ENCODE assay signal across 8 mouse cellular contexts in the genomic region with DNA sequence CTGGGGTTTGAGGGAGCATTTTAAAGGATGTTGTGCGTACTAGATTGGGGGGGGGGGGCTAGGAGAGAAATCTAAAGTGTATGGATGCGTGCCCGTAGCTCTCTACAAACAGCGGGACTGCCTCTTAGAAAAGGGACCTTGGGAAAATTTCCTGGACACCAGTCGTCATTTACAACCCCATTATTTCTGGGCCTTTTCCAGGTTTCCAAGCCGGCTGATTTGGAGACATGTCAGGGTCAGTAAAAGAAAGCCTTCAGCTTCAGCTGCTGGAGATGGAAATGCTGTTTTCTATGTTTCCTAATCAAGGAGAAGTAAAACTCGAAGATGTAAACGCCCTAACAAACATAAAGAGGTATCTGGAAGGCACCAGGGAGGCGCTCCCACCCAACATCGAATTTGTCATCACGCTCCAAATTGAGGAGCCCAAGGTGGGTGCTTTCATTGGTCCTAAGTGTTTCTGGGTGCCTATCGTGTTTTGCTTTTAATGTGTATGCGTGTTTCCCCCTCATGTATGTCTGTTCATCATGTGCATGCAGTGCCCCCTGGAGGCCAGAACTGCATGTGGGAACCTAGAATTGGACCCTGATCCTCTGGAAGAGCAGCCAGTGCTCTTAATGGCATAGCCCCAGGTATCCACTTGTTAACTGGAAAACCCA. TPM values are rescaled to one million over a fixed set of nuclear protein-coding genes. Genes with fewer than 3 reads are reported as not detected.
DNase-seq lines count a peak whose midpoint lies in the region; ATAC-seq and TF ChIP-seq lines count a peak whose summit lies in the region.

No protein-coding gene starts in this region.

- H3K4me3 ChIP-seq in gastrocnemius, adult 2 months, result peak overlapping the region; percentile 83
- H3K4me3 ChIP-seq in hindbrain, postnatal 0 days (ENCODE audit: low read length), result peak overlapping the region; percentile 73
- peak overlapping the region; percentile 43 for H3K4me3 ChIP-seq in macrophage (ENCODE audit: inconsistent target)

- intact Hi-C loops in gastrocnemius, adult 2 months (cut with DNase I), result loop anchor here (5.0 kb wide), 1 partner anchor 105 kb away; the partner anchor contains the start of gene Dop1a

- peak overlapping the region; percentile 70 for H3K9ac ChIP-seq in hindbrain, postnatal 0 days (replicated peaks; ENCODE audit: low read length)

- H3K79me2 ChIP-seq in macrophage (ENCODE audit: inconsistent target), result no peaks in the 10 kb centered on the region; the same call in 1 of the 2 replicates

- no peaks in the 10 kb centered on the region for H3K27me3 ChIP-seq in hindbrain, postnatal 0 days (ENCODE audit: insufficient read depth, low read length)

- ATAC-seq in hindbrain, postnatal 0 days, result no peak

- DNase-seq in WW6 (ENCODE audit: low read depth, low spot score), result peak; percentile 49
- DNase-seq in cerebellum, postnatal 4 days (ENCODE audit: low spot score in 2 of 2), result peak; percentile 61 to 75
- peak; percentile 80 for DNase-seq in gastrocnemius, adult 2 months
- DNase-seq in hindbrain, postnatal 0 days (ENCODE audit: low spot score), result peak; percentile 86
- DNase-seq in left cerebral cortex, adult 18-20 months (ENCODE audit: low spot score in 2 of 2), result peak; percentile 82 to 85
- DNase-seq in retina, postnatal 7 days (ENCODE audit: low read depth, low spot score), result peak; percentile 56
- peak; percentile 39 for DNase-seq in urinary bladder, adult 2 months (ENCODE audit: low spot score)

- peaks cover 3% of the 10 kb centered on the region; the same call in 1 of the 2 replicates for H3K36me3 ChIP-seq in hindbrain, postnatal 0 days (ENCODE audit: insufficient read depth, low read length)
- H3K36me3 ChIP-seq in macrophage (ENCODE audit: inconsistent target), result peaks cover 12% of the 10 kb centered on the region; the same call in 1 of the 2 replicates

- 7% methylated on average over 13 of the region's 13 CpGs for WGBS in hindbrain, postnatal 0 days
- 5% methylated on average over 13 of the region's 13 CpGs for WGBS in macrophage (ENCODE audit: missing documents)

- H3K4me2 ChIP-seq in hindbrain, postnatal 0 days (ENCODE audit: low read depth, low read length), result peak overlapping the region; percentile 99

- TF ChIP-seq CTCF in gastrocnemius, adult 2 months (IDR thresholded peaks at IDR 0.05), result peak; percentile 80
- TF ChIP-seq CTCF in hindbrain, postnatal 0 days (IDR thresholded peaks at IDR 0.05; ENCODE audit: low read depth), result peak; percentile 87

- peaks cover 7% of the 10 kb centered on the region for H3K4me1 ChIP-seq in hindbrain, postnatal 0 days (ENCODE audit: insufficient read depth, low read length)

- no peak overlapping the region for H3K27ac ChIP-seq in gastrocnemius, adult 2 months
- peak overlapping the region; percentile 8; the same call in 1 of the 2 replicates for H3K27ac ChIP-seq in hindbrain, postnatal 0 days
- no peak overlapping the region for H3K27ac ChIP-seq in macrophage

- H3K9me3 ChIP-seq in hindbrain, postnatal 0 days (ENCODE audit: low read length), result no peaks in the 10 kb centered on the region

RNA-seq across cellular contexts. Expression of gene Rwdd2a, which starts 1.0 kb away (rescaled TPM):
- under 1 TPM; 0.22 to 0.36 TPM for total RNA-seq in gastrocnemius, adult 2 months (2021)
- 35.4 and 41.3 TPM in 2 replicates for total RNA-seq in hindbrain, postnatal 0 days (2014; rRNA removed)
- polyA plus RNA-seq in hindbrain, postnatal 0 days (2015; fragmentation: Nextera tagmentation; extraction: Ambion mirVana), result 79.2 and 82.4 TPM in 2 replicates
- total RNA-seq in left cerebral cortex, adult 18-20 months (2021), result 10 to 100 TPM; 22.4 to 26.8 TPM
- total RNA-seq in macrophage (2018; cell fraction: chromatin; rRNA removed), result 1 to 10 TPM in 2 of 26 experiments, under 1 TPM in 4, not detected in 20; 0.45 to 1.1 (median 0.81) TPM
- 1 to 10 TPM in 25 of 26 experiments, under 1 TPM in 1; 0.85 to 3.5 (median 1.9) TPM for total RNA-seq in macrophage (2018; cell fraction: cytosol; rRNA removed)
- total RNA-seq in macrophage (2018; cell fraction: nucleus; rRNA removed), result 1 to 10 TPM in 12 of 26 experiments, under 1 TPM in 8, not detected in 6; 0.35 to 4.2 (median 1.1) TPM
- polyA plus RNA-seq in macrophage (2018), result 1.8 to 3.6 TPM (median 3.1 TPM) in 3 replicates
- polyA plus RNA-seq in urinary bladder, adult 2 months (2012; rRNA removed), result 1.7 and 1.8 TPM in 2 replicates

RNA-seq across cellular contexts. Expression of gene Pgm3, which starts 1.1 kb away (rescaled TPM):
- total RNA-seq in gastrocnemius, adult 2 months (2021), result 1 to 10 TPM; 3.4 to 5.7 TPM
- total RNA-seq in hindbrain, postnatal 0 days (2014; rRNA removed), result 12.4 and 15.1 TPM in 2 replicates
- 28.9 and 30.0 TPM in 2 replicates for polyA plus RNA-seq in hindbrain, postnatal 0 days (2015; fragmentation: Nextera tagmentation; extraction: Ambion mirVana)
- 10 to 100 TPM; 17.5 to 19.2 TPM for total RNA-seq in left cerebral cortex, adult 18-20 months (2021)
- total RNA-seq in macrophage (2018; cell fraction: chromatin; rRNA removed), result 10 to 100 TPM in 25 of 26 experiments, 1 to 10 TPM in 1; 10.0 to 35.3 (median 18.0) TPM
- 1 to 10 TPM; 3.6 to 7.4 (median 5.8) TPM for total RNA-seq in macrophage (2018; cell fraction: cytosol; rRNA removed)
- total RNA-seq in macrophage (2018; cell fraction: nucleus; rRNA removed), result 10 to 100 TPM in 19 of 26 experiments, 1 to 10 TPM in 7; 6.2 to 19.1 (median 11.5) TPM
- polyA plus RNA-seq in macrophage (2018), result 4.3 to 8.6 TPM (median 6.5 TPM) in 3 replicates
- polyA plus RNA-seq in urinary bladder, adult 2 months (2012; rRNA removed), result 9.4 and 12.4 TPM in 2 replicates

Comparison
In these comparisons a context has a peak if more than half of its experiments do, and no peak if none do; other contexts are left out.
1. RNA of gene Rwdd2a, which starts 1.0 kb away (total RNA-seq): 35.4 to 41.3 TPM in hindbrain, postnatal 0 days and 22.4 to 26.8 TPM in left cerebral cortex, adult 18-20 months; 0.22 to 0.36 TPM in gastrocnemius, adult 2 months; every median in the first group is over 10 times any median in the second.
2. Peak in every context shown above with its lines, with median percentiles within 50 percentile points of each other: DNase-seq and H3K4me3 ChIP-seq.